Mouse (Mus musculus) kidney, adult 2 months (tissue): ENCODE results near the gene Ubtf.

Source experiments
- CTCF ChIP-seq: fragments of 200-500 bp; conservative IDR thresholded peaks from 2 replicates; pipeline ENCODE4 v1.5.1; 2011; ENCODE audit warnings: low read depth, mild to moderate bottlenecking, control low read depth, low read length, moderate library complexity, mixed read lengths; ENCODE audit not compliant: insufficient read depth, insufficient read length
- POLR2A ChIP-seq: fragments of 200-500 bp; IDR thresholded peaks from one replicate; pipeline ENCODE4 v1.6.1; 2011; ENCODE audit warnings: low read depth, low read length, control low read depth

DNA sequence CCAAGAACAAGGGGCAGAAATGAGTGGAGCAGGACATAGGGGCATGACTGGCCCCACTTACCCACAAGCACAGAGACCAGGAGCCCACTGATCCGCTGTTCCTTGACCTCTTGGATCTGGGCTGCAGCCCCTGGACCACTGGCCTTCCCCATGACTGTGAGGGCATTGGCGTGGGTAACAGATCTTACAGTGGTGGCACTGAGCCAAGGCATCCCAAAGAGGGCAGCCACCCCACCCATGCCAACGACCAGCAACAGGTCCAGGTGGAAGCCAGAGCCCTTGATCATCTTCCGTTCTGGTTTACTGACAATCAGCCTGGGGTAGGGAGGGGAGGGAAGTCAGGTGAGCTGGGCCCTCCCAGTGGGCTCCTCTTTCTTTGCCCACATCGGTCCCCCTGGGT is 32.8 kb upstream of the Ubtf start:
- TF ChIP-seq POLR2A = no peak
- TF ChIP-seq CTCF = no peak
